Mouse (Mus musculus): ENCODE results near the gene Mmp1b.
"Not testable (repeated sequence)": the region's sequence is repeated elsewhere in the genome, so short reads cannot be mapped to it uniquely, and the experiment has no call there.

The Mmp1b gene

DNA sequence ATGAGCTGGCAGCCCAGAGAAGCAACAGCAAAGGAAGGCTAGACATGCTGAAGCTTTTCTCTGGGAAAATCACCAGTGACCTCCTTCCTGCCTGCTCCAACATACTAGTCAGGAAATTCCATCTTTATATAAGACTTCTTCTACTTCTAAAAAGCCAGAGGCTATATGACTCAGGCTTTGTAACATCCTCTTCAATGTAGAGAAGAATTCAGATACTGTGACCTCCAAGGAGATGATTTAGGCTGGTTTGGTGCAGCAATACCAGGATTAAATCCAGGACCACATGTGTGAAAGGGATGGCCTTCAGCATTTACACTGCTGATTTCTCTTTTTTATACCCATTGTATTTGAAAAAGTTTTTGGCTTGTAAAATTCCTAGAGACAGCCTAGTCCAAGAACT, at the start of gene Mmp1b:
Gene Mmp1b (minus strand): TSS at position 101 of the 400 bp plus-strand sequence.
- no peak for DNase-seq (ENCODE audit: low read depth, low spot score)

- DNase-seq (ENCODE audit: low read depth, low spot score), result not testable (repeated sequence)
Observed at GRCm38 (mm10) chr9:7396556-7396955, 8.7 kb upstream of the Mmp1b start.

DNA sequence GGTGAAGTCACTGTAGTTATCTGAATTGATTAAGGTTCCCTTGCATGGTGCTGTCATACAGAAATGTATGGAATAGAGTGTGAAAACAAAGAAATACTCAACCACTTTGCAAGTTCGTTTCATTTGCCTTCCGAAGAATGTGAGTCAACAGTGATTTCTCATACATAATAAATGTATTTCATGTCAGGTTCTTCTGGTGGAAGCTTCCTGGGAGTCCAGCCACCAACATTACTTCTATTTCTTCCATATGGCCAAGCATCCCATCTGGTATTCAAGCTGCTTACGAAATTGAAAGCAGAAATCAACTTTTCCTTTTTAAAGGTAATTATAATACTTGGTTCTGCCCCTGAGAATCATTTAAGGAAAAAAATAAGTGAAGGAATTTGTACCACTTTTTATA, 33.3 kb downstream of the Mmp1b start:
- peak; percentile 47 for DNase-seq (ENCODE audit: low read depth, low spot score)

DNA sequence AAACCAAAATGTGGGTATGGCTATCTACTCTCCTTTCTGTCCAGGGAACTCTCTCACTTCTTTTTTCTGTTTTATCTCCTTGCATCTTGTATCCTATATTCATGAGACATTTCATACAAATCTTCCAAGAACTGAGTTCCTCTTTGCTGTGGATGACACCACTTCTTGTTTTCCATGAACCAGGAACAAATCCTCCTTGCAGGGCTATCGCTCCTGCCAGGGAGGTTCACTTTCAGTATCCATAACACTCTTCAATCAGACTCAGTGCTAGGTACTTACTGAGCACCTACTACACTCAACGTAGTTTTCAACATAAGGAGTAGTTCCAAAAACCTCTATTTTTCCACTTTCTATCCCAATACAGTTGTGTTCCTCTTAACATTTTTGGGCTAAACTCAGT, 42.3 kb downstream of the Mmp1b start:
- no peak for DNase-seq (ENCODE audit: low read depth, low spot score)

GRCm38 (mm10) chr9:7344107-7344506, 43.7 kb downstream of the Mmp1b start, which contains the start of gene Mmp12:
Gene Mmp12, plus strand, starts transcription at chr9:7344381.
- no peak for DNase-seq (ENCODE audit: low read depth, low spot score)

- DNase-seq (ENCODE audit: low read depth, low spot score), result peak; percentile 6
Observed at GRCm38 (mm10) chr9:7336740-7337483, 50.9 kb downstream of the Mmp1b start.

DNA sequence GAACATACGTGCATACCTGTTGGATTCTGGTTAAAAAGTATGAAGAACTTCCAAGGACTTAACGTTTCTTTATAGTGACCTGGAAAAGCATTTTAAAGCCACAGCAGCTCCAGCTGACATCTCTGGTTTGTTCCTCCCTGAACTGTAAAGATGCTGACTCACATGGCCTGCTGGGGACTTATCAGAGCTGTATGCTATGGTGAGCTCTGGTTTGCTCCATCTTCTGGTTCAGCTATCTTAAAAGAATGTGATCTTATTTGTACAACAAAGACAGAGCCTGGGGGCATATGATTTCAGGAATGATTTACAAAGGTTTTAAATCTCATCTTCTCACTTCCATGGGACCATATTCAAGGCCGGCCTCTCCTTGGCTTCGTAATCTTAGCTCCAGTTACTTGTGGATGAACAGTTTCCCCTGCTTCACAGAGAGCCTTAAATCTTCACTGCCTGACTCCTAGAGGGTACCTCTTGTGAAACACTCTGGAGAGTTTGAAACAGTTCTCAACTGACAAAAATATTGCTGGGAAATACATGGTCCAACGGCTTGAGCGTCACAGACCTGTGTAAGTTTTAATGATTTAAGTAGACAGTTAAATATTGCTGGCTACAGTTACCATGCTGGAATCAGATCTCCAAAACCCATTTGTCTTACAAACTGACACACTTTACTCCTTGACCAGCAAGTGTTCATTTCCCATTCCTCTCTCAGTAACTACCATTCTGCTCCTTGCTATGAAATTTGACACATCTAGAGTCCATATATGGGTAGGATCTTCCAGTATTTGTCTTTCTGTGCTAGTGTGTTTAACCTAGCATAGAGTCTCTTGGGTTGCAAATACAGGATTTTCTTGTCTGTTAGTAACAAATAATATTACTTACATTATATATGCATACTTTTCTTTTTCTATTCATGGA, 51.8 kb downstream of the Mmp1b start:
- no peak for DNase-seq (ENCODE audit: low read depth, low spot score)

DNA sequence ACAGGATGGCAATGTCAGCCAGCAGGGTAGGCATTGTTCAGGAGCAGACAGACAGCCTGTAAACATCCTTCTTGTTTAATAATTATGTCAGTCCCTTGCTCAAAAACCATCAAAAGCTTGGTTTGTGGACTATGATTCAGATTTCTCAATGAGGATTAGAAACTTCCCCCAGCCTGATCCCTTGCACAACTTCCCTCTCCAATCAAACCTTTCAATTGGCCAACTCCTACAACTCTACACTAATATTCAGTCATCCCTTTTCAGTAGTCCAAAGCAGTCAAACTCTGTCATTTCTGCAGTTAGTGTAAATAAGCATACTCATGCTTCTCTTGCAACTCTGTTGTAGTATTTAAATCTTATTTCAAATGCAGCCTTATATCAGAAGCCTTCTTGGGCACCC, 56.0 kb downstream of the Mmp1b start:
- DNase-seq (ENCODE audit: low read depth, low spot score), result no peak

All from brain, adult 2 months (tissue).